Mouse (Mus musculus) G1E (cell line): Measurements from ENCODE around the gene Wnt11.

Experiments used
- CTCF ChIP-seq: IDR thresholded peaks from 2 replicates; pipeline ENCODE4 v1.5.1; 2012; ENCODE audit warnings: low read depth, low read length, inconsistent platforms, mixed read lengths
- GATA1 ChIP-seq: IDR thresholded peaks from 2 replicates; pipeline ENCODE4 v1.6.1; 2012; ENCODE audit warnings: borderline replicate concordance, low read length, inconsistent platforms, mixed read lengths
- POLR2AphosphoS5 ChIP-seq: IDR thresholded peaks from 2 replicates; pipeline ENCODE4 v1.6.1; 2012; ENCODE audit warnings: low read depth, low read length, inconsistent platforms; ENCODE audit not compliant: insufficient replicate concordance
- TAL1 ChIP-seq: conservative IDR thresholded peaks from 2 replicates; pipeline ENCODE4 v1.6.1; 2012; ENCODE audit warnings: low read depth, low read length, inconsistent platforms, mixed read lengths

GRCm38 (mm10) chr7:98893144-98893543 lies 58.2 kb downstream of the Wnt11 start:
- TF ChIP-seq CTCF (no peak), GATA1 (no peak), TAL1 (no peak), POLR2AphosphoS5 (no peak)
